Mouse (Mus musculus): ENCODE data around the gene Ctbs.
"Not testable (repeated sequence)": the region's sequence is repeated elsewhere in the genome, so short reads cannot be mapped to it uniquely, and the experiment has no call there.

Gene Ctbs

GRCm38 (mm10) chr3:146426489-146426888, 23.1 kb upstream of the Ctbs start:
- intact Hi-C loops (cut with DNase I): loop anchor here (10.0 kb wide), 1 partner anchor 58 kb away; no protein-coding TSS in a partner anchor

- intact Hi-C loops (cut with DNase I): not testable (repeated sequence)
Observed at GRCm38 (mm10) chr3:146433063-146433462, 16.5 kb upstream of the Ctbs start.

GRCm38 (mm10) chr3:146433681-146434350, 15.8 kb upstream of the Ctbs start:
- intact Hi-C loops (cut with DNase I): no loop called here

- intact Hi-C loops (cut with DNase I): no loop called here
Observed at GRCm38 (mm10) chr3:146434686-146435085, 14.9 kb upstream of the Ctbs start.

GRCm38 (mm10) chr3:146435533-146435932, 14.1 kb upstream of the Ctbs start:
- intact Hi-C loops (cut with DNase I): no loop called here

GRCm38 (mm10) chr3:146436114-146436513, 13.5 kb upstream of the Ctbs start:
- intact Hi-C loops (cut with DNase I): no loop called here

GRCm38 (mm10) chr3:146440011-146440410, 9.6 kb upstream of the Ctbs start:
- intact Hi-C loops (cut with DNase I): no loop called here

- intact Hi-C loops (cut with DNase I): no loop called here
Observed at GRCm38 (mm10) chr3:146440422-146440821, 9.2 kb upstream of the Ctbs start.

GRCm38 (mm10) chr3:146442484-146442883, 7.1 kb upstream of the Ctbs start:
- intact Hi-C loops (cut with DNase I): no loop called here

- intact Hi-C loops (cut with DNase I): no loop called here
Observed at GRCm38 (mm10) chr3:146442936-146443335, 6.7 kb upstream of the Ctbs start.

GRCm38 (mm10) chr3:146443380-146443779, 6.2 kb upstream of the Ctbs start:
- intact Hi-C loops (cut with DNase I): no loop called here

- intact Hi-C loops (cut with DNase I): loop anchor here (5.0 kb wide), 2 partner anchors 52 to 212 kb away; partner anchors contain the start of genes Gng5 and Spata1
Observed at GRCm38 (mm10) chr3:146444880-146445279, 4.7 kb upstream of the Ctbs start.

- intact Hi-C loops (cut with DNase I): loop anchor here (5.0 kb wide), 2 partner anchors 50 to 210 kb away; partner anchors contain the start of genes Gng5 and Spata1
Observed at GRCm38 (mm10) chr3:146447156-146447555, 2.4 kb upstream of the Ctbs start.

- intact Hi-C loops (cut with DNase I): loop anchor here (5.0 kb wide), 2 partner anchors 50 to 210 kb away; partner anchors contain the start of genes Gng5 and Spata1
Observed at GRCm38 (mm10) chr3:146447598-146447997, 2.0 kb upstream of the Ctbs start.

- intact Hi-C loops (cut with DNase I): loop anchor here (5.0 kb wide), 2 partner anchors 49 to 209 kb away; partner anchors contain the start of genes Gng5 and Spata1
Observed at GRCm38 (mm10) chr3:146448372-146448771, 1.2 kb upstream of the Ctbs start.

- intact Hi-C loops (cut with DNase I): loop anchor here (5.0 kb wide), 2 partner anchors 48 to 208 kb away; partner anchors contain the start of genes Gng5 and Spata1
Observed at GRCm38 (mm10) chr3:146448969-146449368, 626 bp upstream of the Ctbs start.

GRCm38 (mm10) chr3:146450371-146450841, 811 bp downstream of the Ctbs start:
- intact Hi-C loops (cut with DNase I): no loop called here

- intact Hi-C loops (cut with DNase I): no loop called here
Observed at GRCm38 (mm10) chr3:146451375-146451774, 1.8 kb downstream of the Ctbs start.

- intact Hi-C loops (cut with DNase I): no loop called here
Observed at GRCm38 (mm10) chr3:146462939-146463338, 13.3 kb downstream of the Ctbs start.

GRCm38 (mm10) chr3:146469226-146469625, 19.6 kb downstream of the Ctbs start:
- intact Hi-C loops (cut with DNase I): no loop called here

GRCm38 (mm10) chr3:146472657-146473056, 23.1 kb downstream of the Ctbs start:
- intact Hi-C loops (cut with DNase I): no loop called here

GRCm38 (mm10) chr3:146473741-146474140, 24.1 kb downstream of the Ctbs start:
- intact Hi-C loops (cut with DNase I): no loop called here

GRCm38 (mm10) chr3:146474428-146474827, 24.8 kb downstream of the Ctbs start:
- intact Hi-C loops (cut with DNase I): no loop called here
